Mouse (Mus musculus) urinary bladder, postnatal 25 days (tissue): Measurements from ENCODE around the gene Trpm5.

ENCODE experiments used
- DNase-seq: peaks from one replicate; pipeline ENCODE4 v3.0.0; 2022; ENCODE audit warnings: low spot score

The Trpm5 gene

GRCm38 (mm10) chr7:143059202-143059870, 35.1 kb downstream of the Trpm5 start:
- DNase-seq = no peak

GRCm38 (mm10) chr7:143058221-143058697, 36.2 kb downstream of the Trpm5 start:
- DNase-seq = no peak

DNA sequence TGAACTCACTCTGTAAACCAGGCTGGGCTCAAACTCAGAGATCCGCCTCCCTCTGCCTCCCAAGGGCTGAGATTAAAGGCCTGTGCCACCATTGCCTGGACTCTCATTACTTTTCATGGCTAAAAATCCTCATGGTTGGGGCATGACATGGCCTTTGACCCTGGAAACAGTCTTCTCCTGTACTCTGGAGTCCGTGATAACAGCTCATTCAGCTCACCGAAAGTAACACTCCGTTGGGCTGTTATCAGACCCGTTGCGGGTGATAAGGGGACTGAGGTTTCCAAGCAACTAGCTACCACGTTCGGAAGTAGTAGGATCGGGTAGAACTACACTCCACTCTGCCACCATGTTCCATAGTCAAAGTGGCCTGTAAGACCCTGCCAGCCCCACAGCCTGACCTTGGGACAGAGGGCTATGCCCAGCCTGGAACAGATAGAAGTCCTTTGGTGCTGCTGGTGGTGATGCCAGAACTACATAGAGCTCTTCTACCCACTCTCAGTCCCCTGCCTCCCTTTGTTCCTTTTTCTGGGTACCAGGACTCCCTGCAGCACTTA, 36.7 kb downstream of the Trpm5 start:
- no peak for DNase-seq

- DNase-seq = no peak
These were observed 37.4 kb downstream of the Trpm5 start for GRCm38 (mm10) chr7:143057023-143057422.

GRCm38 (mm10) chr7:143055499-143056186, 38.8 kb downstream of the Trpm5 start:
- no peak for DNase-seq

DNA sequence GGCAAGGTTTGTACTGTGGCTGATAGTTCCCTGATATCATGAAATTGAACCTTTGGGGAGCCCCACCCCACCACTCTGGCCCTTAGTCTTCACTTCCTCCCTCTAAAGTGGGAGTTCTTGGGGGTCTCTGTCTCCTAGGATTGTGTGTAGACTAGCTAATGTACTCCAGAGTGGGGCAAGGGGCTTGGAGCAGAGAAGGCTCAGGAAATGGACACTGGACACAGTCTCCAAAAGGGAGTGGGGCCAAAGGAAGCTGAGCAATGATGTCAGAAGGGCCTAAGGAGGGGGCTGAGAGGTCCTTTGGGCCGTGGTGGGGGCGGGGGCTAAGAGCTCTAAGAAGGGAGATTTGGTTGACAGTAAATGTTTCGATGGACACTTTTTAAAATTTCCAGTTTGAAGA, 39.4 kb downstream of the Trpm5 start:
- DNase-seq = no peak

DNA sequence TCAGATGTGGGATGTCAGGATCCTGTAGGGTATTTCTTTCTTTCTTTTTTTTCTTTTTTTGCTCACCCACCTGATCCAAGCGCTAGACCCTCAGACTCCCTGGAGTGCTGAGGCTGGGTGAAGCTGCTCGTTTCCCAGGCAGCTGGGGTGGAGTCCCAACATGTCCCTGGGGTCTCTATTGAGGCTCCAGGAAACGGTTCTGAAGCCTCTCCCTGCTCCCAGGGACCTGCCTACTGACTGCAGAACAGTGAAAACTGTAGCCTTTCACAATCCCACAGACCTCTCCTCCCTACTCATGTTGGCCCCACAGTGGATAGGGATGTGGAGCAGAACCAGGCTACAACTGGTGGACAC, 39.9 kb downstream of the Trpm5 start:
- DNase-seq = no peak

DNA sequence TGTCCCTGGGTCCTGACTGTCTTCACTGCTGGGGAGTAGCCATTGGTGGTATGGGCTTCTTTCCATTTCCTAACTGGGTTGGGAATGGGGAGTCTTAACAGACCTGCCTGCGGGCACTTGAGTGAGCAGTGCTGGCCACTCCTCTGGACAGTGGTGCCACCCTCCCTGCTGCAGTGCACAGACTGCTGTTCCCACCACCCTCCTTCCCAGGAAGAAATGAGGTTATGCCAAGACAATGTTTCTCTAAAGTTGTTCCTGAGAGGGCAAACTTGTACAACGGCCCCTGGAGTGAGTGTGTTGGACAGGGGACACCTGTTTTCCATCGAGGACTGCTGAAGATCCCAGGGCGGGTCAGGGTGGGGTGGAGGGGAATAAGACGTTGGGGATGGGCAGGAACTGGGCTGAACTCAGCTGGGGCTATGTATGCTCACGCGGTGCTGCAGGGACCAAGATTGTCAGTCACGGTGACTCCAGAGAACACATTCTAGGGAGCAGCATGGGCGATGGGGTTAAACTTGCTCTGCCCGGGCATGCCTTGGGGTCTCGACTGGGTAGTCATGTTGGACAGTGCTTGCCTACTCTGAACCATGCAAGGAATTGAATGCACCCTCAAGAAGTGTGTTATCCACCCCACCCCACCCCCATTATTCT, 40.4 kb downstream of the Trpm5 start:
- no peak for DNase-seq

- DNase-seq = peak; percentile 64
These were observed 41.2 kb downstream of the Trpm5 start for GRCm38 (mm10) chr7:143053008-143053899.

- DNase-seq = peak; percentile 90
These were observed 41.8 kb downstream of the Trpm5 start, which contains the start of gene Cd81 for GRCm38 (mm10) chr7:143052626-143053007. TSS of gene Cd81 (plus strand) at chr7:143052739.

GRCm38 (mm10) chr7:143051316-143051715, 43.1 kb downstream of the Trpm5 start:
- no peak for DNase-seq

DNA sequence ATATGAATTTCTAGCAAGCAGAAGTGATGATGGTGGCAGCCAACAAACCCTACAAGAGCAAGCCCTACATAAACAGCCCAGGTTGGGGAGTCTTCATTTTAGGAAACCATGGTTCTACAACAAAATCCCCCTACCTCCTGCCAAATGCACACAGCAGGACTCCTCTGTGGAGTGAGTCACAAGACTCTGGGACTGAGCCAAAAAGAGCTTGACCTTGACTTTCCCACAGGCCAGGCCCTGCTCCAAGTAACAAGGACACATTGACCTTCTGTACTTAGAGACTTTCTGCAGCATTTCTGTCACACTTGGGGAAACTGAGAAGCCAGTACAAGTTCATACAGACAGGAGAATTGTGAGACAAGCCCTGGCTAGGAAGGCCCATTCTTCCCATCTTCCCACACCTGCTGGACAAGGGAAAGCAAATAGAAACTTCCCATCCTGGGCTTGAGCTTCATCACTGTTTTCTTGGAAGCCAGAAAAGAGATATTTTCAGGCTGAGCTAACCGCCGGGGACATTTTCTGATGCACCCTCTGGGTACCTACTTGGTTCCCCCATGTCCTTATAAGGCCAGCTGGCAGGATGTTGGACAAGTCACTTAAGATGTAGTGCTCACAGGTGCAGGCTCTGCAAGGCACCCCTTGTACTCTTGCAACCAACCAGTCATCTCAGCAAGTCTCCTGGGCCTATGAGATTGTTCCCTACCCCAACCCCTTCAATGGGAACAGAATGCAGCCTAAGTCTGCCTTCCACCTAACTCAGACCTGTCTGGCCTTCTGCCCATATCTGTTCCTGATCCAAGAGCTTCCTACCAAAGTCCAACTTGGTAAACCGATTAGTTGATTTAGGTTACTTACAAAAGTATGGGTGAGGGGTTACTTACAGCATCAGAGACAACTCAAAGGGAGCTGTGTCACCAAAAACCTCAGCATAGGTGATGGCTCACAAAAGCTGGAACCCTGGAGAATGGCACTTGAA, 44.3 kb downstream of the Trpm5 start:
- DNase-seq = no peak

- no peak for DNase-seq
These were observed 45.1 kb downstream of the Trpm5 start for GRCm38 (mm10) chr7:143049331-143049730.

GRCm38 (mm10) chr7:143046358-143046757, 48.1 kb downstream of the Trpm5 start:
- no peak for DNase-seq

DNA sequence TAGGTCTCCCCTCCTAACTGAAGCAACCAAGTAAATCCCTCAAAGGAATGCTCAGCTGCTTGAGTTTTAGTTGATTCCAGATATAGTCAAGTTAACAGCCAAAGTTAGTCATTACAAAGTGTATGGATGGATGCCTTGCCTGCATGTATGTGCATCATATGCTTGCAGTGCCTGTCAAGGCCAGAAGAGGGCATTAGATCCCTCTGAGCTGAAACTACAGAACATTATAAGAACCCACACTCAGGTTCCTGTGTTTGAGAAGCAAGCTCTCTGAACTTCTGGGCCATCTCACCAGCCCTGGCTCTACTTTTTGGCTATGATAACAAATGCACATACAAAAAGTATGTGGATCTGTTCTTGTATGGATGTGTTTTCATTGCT, 49.6 kb downstream of the Trpm5 start:
- DNase-seq = no peak

DNA sequence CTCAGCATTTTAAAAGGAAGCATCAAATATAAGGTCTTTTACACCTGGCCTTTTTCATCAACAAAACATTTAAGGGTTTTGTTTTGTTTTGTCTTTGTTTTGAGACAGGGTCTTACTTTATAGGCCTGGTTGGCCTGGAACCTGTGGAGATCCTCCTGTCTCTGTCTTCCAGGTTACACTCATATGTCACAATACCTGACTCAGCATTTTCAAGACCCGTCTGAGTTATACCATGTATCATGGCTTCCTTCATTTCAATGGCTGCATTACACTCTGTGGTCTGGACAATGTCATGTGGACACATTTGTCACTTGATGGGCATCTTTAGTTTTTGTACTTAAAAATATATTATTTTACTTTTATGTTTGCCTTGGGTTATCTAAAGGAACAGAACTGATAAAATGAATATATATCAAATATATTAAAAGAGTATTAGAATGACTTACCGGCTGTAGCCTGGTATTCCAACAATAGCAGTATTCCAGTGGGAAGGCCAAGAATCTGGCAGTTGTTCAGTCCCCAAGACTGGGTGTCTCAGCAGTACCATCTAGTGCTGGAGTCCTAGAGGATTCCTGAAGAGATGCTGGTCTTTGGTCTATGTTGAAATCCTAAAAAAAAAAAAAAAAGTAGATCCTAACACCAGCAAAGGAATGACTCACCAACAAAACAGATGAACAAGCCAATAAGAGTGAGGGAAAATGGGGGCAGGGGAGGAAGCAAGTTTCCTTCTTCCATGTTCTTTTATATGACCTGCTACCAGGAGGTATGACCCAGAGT, 50.2 kb downstream of the Trpm5 start:
- DNase-seq = no peak

DNA sequence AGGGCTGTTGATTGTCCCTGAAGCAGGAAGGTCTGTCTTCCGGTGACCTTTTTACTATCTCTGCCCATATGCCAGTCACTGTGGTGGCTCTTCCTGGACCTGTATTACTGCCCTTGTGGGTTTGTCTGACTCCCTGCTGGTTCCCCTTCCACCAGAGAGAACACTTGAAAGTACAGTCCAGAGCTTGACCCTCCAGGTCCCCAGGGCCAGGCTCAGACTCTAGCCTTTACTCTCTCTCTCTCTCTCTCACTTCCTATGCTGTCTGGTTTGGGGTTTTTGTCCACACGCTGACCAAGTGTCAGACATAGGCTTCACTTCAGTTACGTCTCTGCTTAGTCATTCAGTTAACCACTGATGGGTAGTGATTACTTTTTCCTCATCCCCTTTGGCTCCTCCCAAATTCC, 51.5 kb downstream of the Trpm5 start:
- DNase-seq = no peak

- no peak for DNase-seq
These were observed 52.4 kb downstream of the Trpm5 start for GRCm38 (mm10) chr7:143042089-143042488.

DNA sequence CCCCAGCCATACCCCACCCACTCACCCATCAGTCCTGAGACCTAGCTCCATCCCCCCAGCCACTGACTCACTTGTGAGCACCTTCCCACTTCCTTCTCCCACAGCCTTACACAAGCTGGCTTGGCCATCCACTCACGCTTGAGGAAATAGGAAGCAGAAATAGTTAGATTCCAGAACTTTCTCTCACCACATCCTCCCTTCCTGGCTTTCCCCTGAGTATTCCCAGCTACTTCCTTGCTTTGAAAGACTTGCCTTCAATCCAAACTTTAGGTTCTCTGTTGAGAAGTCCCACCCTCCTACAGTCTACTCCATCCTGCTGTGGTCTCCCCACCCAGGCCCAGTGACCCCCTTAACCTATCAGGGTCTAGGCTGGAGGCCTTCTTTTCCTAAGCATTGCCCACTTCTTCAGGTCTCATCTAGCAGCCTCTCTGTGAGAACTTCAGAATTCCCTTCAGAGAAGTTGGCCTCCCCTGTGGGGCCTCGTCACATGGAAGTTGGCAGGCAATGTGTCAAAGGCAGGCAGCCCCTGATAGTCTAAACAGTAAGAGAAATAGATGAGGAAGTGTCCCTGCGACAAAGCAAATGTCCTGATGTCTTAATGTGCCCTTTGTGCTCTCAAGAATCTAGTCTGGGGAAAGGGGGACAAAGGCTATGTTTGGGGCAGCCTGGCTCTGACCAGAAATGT, 53.2 kb downstream of the Trpm5 start:
- no peak for DNase-seq
